Mouse (Mus musculus): ENCODE data around the gene Moxd1. TPM values are rescaled to one million over a fixed set of nuclear protein-coding genes. Genes with fewer than 3 reads are reported as not detected.

Gene Moxd1
- polyA plus RNA-seq, 1 experiment from 2014 or later, result 11.2 TPM

Other genes starting within 250 kb of the Moxd1 start
- not detected in 2 replicates for gene Taar6, start 237.9 kb upstream of the Moxd1 start, polyA plus RNA-seq (2014; fragmentation: Nextera tagmentation; extraction: Ambion mirVana)
- not detected in 2 replicates for gene Taar7a, start 230.0 kb upstream of the Moxd1 start, polyA plus RNA-seq (2014; fragmentation: Nextera tagmentation; extraction: Ambion mirVana)
- gene Taar7b, start 223.6 kb upstream of the Moxd1 start, polyA plus RNA-seq (2014; fragmentation: Nextera tagmentation; extraction: Ambion mirVana), result not detected in 2 replicates
- gene Taar7d, start 196.3 kb upstream of the Moxd1 start, polyA plus RNA-seq (2014; fragmentation: Nextera tagmentation; extraction: Ambion mirVana), result not detected in 2 replicates
- not detected in 2 replicates for gene Taar7e, start 185.9 kb upstream of the Moxd1 start, polyA plus RNA-seq (2014; fragmentation: Nextera tagmentation; extraction: Ambion mirVana)
- not detected in 2 replicates for gene Taar7f, start 174.0 kb upstream of the Moxd1 start, polyA plus RNA-seq (2014; fragmentation: Nextera tagmentation; extraction: Ambion mirVana)
- gene Taar8a, start 147.0 kb upstream of the Moxd1 start, polyA plus RNA-seq (2014; fragmentation: Nextera tagmentation; extraction: Ambion mirVana), result not detected in 2 replicates
- not detected in 2 replicates for gene Taar8b, start 131.2 kb upstream of the Moxd1 start, polyA plus RNA-seq (2014; fragmentation: Nextera tagmentation; extraction: Ambion mirVana)
- not detected in 2 replicates for gene Taar8c, start 121.6 kb upstream of the Moxd1 start, polyA plus RNA-seq (2014; fragmentation: Nextera tagmentation; extraction: Ambion mirVana)
- not detected in 2 replicates for gene Taar9, start 114.0 kb upstream of the Moxd1 start, polyA plus RNA-seq (2014; fragmentation: Nextera tagmentation; extraction: Ambion mirVana)
- gene Stx7, start 74.2 kb upstream of the Moxd1 start, polyA plus RNA-seq (2014; fragmentation: Nextera tagmentation; extraction: Ambion mirVana), result 93.1 and 93.2 TPM in 2 replicates

Measured in stomach, embryonic 14.5 days (tissue).